ENCODE assay signal across 8 mouse cellular contexts in genomic region chr5:106002330-106002729, GRCm38 (mm10).
A peak's percentile ranks its signal among the peaks of the same experiment; 100 is the strongest.
DNase-seq lines count a peak whose midpoint lies in the region.

No protein-coding gene starts in this region.

- peak; percentile 23 to 43 for DNase-seq in layer of hippocampus, postnatal 10 days (ENCODE audit: low spot score in 2 of 2)
- DNase-seq in layer of hippocampus, postnatal 36 days: no peak
- peak; percentile 77 for DNase-seq in brain, adult 2 months (ENCODE audit: low read depth, low spot score)
- peak; percentile 64 to 76 for DNase-seq in cerebellum, postnatal 14 days
- DNase-seq in mesoderm, embryonic 11.5 days (ENCODE audit: low read depth, low spot score): peak; percentile 26
- no peak for DNase-seq in adrenal gland, postnatal 10 days
- DNase-seq in thymus, postnatal 25 days: no peak
- DNase-seq in natural killer cell, adult 2 months (ENCODE audit: low spot score in 2 of 2): no peak

Comparison
In these comparisons a context has a peak if more than half of its experiments do, and no peak if none do; other contexts are left out.
1. DNase-seq: peak in layer of hippocampus, postnatal 10 days (2 of 2), brain, adult 2 months (single experiment), cerebellum, postnatal 14 days (2 of 2) and mesoderm, embryonic 11.5 days (single experiment); none in layer of hippocampus, postnatal 36 days (0 of 2), adrenal gland, postnatal 10 days (single experiment), thymus, postnatal 25 days (single experiment) and natural killer cell, adult 2 months (0 of 2).